Mouse (Mus musculus): ENCODE measurements at regions not wholly inside any gene's neighbourhood (a gene's known extent, or its start where the extent isn't known, plus 50 kb on each side); places are given as distances from the start of the nearest gene placed in this dataset.

GRCm38 (mm10) chr1:41165878-41166786 is 360.7 kb downstream of the Tmem182 start:
- TF ChIP-seq POLR2A (IDR thresholded peaks at IDR 0.05; ENCODE audit: insufficient read depth, low read depth, low read length) (no peak), CTCF (IDR thresholded peaks at IDR 0.05; ENCODE audit: insufficient read depth, low read depth, low read length) (no peak)
